Mouse (Mus musculus) right cerebral cortex, postnatal 4 days (tissue): ENCODE measurements at regions not wholly inside any gene's neighbourhood (a gene's known extent, or its start where the extent isn't known, plus 50 kb on each side); places are given as distances from the start of the nearest gene placed in this dataset.

Experiments used
- DNase-seq: peaks from one replicate; pipeline ENCODE4 v3.0.0-alpha.2; 2022

DNA sequence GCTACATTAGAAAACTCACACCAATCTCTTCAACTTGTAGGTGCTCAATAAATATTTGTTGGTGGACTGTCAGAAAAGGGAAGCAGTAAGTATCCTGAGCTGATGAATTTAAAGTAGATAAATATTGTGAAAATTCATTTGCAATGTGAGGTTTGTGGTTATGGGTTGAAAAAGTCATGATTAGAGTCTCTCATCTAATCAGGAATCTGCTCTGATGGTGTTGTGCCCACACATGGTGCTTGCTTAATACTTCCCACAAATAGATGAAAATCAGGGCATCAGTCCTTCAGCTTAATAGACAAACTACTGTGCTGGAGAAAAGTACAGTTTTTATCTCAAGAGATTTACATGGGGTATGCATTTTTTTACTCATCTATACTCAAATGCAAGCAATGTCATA is 59.9 kb downstream of the S1pr1 start:
- no peak for DNase-seq

DNA sequence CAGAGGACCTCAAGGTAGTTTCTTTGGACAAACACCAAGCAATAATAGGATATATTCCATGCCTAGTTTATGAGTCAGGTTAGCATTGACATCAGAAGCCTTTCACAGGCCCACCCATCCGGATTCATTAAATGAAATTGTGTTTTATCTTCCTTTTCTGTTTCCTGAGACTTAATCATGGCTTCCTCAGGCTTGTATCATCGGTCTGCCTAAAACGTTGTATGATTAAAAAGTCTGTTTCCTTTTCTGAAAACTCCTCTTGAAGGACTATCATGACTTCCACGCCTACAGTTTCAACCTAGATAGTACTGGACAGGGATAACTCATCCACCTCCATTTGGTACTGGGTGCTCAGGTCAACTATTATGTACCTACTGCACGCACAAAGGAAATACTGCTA is 62.6 kb downstream of the S1pr1 start:
- DNase-seq: no peak

DNA sequence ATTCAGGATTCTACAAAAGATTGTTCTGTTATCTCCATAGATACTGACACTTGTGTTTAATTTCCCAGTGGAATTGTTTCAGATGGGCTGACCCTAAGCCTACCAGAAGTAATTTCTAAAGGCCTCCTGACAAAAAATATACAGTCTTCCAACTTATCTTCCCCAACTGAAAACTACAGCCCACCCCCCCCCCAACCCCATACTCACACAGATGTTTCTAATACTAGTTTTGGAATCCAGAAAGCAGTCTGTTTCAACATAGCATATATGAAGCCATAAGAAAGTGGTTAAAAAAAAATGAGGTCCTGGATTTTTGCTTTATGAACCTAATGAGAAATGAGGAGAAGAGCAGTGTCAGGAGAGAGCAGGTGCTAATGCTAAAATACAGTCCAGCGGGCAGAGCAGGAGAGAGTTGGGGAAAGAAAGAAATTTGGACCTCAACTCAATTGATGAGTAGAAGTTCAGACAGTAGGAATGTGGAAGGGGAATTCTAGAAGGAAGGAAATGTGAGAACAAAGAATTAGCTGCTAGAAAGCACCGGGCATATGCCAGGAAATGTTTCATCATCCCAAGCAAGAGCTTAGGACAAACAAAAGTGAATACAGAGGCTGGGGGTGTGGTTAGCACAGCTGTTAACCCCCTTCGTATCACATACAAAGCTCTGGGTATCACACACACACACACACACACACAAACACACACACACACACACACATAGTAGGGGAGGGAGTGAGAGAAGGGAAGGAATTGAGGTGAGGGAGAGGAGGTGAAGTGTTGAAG is 65.3 kb downstream of the S1pr1 start:
- no peak for DNase-seq

DNA sequence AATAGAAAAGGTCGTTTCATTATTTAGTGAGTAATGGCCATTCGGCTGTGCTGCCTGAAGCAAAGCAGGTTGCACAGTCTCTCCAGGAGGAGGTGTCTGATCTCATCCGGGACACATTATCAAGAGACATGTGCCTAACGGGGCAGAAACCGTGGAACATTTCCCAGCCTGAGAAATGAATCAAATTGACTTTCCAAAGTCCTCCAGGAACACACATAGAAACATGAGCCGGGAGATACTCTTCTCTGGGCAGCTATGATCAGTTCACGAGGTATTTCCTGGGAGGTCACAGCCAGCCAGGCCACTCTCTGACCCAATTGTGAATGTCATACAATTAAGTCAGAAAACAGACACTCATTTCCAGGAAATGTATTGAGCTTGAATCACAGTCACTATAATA is 67.9 kb downstream of the S1pr1 start:
- no peak for DNase-seq

DNA sequence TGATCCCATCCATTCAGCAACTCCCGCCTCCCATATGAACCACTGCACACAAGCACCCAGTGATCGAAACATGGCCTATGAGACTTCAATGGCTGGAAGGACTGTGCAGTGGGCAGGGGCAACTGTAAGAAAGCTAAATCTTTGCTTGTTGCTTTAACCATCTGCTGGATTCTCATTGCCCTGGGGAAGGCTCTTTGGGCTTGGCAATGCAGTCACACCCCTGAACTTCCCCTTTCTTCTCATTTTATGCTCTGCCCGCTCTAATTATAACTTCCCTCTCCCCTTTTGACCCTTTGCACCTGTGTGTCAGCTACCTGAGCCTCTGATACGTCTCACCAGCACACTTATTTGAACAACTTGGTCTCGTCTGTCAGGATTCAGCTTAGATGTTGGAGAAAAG is 70.6 kb downstream of the S1pr1 start:
- no peak for DNase-seq

DNA sequence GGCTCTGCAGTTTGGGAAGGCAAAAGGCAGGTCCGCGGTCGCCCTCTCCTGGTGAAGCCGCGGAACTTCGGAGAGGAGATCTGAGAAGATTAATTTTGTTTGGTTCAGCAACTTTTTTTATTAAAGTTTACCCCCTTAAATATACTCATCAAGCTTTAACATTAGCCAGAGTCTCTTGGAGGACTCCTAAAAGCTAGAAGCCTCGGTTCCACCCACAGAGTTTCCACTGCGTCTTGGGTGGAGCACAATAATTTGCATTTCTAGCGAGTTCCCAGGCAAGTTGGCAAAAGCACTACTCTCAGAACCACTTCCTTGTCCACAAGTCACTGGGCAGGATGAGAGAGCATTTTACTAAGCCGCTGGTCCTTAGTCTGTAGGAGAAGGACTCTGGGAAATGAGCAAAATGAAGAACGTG is 72.0 kb downstream of the S1pr1 start:
- peak; percentile 95 for DNase-seq

DNA sequence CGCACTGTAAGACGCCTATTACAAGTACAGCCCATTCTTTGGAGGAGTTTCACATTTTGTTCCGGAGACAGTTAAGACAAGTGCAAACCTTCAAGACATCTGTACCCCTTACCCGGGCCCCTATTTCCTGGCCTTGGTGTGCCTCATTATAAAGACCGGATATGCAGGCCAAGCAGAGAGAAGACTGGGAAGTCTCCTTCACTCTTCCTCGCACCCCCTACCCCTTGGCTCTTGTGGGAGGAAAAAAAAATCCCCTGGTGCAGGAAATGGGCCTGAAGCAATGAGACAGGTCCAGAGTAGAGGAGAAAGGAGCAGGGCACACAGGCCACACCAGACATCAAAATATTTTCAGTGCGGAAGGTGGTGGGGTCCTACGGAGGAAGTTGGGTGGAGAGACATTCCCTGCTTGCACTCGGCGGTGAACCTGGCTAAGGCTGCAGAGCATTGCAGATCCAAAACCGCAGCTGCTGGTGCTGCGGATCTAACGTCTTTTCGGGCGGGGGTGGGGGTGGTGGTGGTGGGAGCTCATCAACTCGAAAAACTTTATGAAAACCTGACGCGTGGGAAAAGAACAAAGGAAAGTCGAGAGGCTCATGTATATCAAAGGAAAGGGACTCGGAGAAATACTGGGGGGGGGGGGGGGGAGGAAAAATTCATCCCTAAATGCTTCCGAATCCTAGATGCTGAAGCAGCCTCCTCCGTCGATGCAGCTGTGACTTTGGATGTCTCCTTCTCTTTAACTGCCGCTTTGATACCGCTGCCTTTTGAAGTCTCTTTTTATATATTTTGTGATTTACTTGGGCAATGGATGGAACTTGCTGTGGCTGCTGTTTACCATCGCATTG is 72.6 kb downstream of the S1pr1 start:
- peak; percentile 22 for DNase-seq

DNA sequence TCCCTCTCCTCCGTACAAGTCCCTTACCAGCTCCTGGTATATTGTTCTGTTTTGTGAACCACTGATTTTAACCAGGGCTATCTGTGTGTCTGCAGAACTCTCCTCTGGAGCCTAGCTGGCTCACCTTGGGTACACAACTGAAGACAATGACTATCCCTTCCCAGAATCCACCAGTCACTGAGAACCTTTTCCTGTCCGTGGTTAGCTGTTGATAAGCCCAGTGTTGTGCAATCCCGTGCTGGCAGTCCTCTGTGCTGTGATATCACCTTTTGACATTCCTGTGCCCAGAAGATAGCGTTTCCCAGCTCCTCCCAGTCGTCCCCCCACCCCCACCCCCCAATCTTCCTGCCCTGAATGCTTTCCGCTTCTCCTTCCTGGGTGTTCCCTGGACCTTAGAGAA is 73.5 kb downstream of the S1pr1 start:
- no peak for DNase-seq

DNA sequence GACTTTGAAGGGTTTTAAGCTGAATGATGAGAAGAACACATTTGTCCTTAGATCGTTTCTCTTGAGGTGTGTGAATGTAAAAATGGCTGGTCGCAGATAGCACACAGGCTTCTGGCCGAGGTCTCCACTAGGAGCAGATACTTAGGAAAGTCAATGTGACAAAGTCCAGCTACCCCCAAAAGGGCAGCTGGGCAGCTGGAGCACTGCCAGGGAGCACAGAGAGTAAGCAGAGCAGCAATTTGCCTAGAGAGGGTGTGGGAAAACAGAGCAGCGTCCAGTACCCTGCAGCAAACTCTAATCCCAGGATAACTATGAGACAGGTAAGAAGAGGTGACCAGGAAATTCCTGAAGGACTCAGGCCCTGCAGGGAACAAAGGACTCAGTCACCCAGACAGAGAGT is 79.4 kb downstream of the S1pr1 start:
- no peak for DNase-seq

DNA sequence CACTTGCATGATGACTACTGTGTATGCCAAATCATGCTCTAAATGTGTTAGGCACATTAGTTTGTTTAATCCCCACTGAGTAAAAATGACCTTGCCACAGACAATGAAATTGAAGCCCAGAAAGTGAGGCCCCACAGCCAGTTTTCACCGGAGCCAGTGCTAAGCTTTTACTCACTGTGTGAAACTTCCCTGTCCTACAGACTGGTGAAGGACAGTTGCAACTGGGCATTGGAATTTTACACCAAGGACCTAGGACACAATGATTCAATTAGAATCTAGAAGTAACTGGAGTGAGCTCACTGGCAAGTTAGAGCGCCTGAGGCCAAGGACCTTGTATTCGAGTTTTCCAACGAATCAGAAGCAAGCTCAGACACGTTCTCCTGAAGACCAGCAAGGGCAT is 79.8 kb downstream of the S1pr1 start:
- DNase-seq: no peak

DNA sequence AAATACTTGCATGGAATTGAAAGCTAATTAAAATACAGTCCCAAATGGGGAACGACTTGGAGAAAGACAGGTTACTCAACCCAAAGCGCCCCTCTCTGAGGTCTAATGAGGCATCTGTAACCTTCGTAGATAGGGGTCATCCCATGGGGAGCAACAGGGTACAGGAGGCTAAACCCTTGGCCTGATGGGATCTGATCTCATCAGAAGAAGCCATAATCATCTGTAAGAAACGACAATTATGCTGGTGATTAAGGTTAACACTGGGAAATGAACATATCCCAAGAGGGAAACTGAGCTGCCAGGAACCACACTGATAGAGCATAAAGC is 82.5 kb downstream of the S1pr1 start:
- no peak for DNase-seq

DNA sequence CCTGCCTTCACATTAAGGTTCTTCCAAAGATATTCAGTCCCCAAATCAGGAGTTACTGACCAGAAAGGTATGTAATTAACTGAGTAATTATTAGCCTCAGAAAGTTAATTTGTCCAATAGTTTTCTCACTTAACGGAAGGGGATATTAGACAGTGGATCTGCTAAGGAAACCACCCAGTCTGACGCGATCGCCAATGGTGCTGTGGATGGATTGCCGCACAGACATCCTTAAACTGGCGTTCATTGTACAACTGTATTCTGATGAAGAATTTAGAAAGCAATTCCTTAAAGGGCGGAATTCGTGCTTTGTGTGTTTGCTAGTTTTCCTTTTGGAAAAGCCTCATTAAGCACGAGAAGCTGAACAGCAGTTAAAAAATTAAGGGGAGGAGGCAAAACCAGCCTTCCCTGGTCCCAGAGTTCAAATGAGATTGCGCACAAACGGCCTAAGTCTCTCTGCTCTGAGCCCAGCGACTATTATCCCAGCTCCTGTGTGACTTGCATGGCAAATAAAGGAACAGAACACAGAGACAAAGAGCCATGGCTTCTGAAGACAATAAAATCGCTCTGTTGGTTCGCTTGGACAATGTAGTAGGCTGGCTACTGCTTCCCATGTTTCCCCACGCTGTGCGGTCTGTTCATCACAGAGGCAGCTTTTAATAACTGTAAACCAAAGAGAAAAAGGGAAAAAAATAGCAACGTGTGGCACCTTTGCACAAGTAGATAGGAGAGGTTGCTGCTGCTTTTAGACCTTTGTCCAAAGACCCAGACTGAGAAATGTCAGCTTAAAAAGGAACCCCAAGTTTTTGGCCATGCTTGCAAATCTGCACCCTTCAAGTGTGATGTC is 83.1 kb downstream of the S1pr1 start:
- DNase-seq: peak; percentile 7

DNA sequence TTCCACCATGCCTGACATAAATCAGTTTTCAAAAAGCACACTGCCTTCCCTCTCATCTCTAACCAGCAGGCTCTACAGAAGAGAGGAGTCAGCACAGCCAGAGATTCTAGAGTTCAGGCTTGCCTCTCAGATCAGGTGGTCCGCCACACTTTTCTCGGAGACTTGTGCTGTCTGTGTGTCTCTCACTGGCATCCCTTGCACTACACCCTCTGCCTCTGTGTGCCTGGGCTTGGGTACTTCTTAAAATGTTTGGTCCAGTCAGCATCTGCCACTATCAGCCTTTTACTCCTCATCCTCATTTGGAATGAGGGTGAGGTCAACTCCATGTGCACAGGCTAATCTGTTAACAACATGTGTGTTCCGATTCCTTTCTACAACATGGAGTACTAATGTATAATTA is 92.0 kb downstream of the S1pr1 start:
- DNase-seq: no peak

DNA sequence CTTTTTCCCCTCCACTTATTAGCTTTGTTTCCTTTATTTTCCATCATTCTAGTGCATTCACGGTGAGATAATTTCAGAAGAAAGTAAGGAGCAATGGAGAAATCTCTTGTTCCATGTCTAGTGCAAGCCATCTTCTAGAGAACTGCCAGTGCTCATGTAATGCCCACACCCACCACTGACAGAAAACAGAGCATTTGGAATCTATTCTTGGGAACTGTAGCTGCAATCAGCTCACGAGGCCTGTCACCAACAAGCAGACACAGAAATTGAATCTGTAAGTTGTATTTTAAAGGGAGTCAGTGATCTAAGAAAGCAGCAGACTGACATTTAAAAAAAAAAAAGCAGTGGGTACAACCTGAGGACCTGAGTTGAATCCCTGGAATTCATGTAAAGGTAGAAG is 92.6 kb downstream of the S1pr1 start:
- no peak for DNase-seq

DNA sequence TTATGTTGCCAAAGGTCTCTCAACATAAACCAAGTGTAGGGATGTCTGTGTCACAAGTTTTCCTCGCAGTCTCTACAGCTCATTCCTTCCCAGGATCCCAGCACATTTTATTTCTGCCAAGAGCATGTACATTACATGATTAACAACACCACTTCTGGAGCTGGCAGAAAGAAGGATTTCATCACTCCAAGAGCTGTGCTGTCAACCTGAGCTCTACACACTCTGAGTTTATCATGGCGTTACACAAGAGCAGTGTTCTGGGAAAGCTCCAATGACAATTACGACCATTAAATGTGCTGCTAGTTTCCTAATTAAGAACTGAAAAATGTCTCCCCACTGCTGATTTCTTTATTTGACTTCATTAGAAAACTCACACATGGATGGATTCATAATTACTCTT is 94.9 kb downstream of the S1pr1 start:
- DNase-seq: no peak

DNA sequence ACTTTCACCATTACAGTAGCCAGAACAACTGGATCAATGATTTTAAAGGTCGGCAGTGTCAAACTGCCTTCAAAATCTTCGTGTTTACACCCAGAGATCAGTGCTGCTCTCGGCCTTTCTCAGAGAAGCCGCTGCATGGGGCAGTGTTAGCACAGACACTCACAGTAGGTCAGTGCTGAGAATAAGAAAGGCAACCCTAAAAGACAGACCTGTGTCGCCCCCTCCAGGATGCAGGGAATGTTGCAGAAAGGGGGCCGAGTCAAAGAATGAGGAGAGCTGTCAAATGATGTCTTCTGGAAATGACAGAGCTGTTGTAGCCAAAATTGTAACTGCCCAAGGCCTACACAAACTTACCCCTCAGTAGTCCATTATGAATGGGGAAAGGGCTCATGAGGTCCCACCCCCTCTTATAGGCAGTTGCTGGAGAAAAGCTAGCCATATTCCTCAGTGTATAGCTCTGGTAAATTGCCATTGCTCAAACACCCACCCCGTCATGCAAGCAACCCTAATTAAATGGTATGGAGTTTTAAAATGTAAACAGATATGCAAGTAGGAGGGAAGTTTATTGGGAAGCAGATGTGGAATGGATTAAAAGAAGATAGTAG is 98.8 kb downstream of the S1pr1 start:
- peak; percentile 66 for DNase-seq

DNA sequence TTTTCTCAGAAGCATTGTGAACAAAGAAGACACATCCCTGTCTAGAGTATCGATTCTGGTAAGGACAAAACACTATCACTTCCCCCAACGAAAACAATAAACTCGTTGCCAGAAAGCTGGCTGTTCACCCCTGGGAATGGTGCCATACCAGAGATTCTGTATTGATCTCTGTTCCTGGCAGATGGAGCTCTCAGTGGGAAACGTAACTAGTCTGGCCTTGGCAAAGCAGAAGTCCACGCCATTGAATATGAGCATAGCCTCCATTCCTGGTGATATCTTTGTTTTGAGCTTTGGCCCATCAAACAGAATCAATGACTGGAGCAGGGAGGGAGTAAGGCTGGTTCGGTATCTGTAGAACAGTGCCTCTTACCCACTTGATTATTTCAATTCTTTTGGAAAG is 102.0 kb downstream of the S1pr1 start:
- DNase-seq: no peak

DNA sequence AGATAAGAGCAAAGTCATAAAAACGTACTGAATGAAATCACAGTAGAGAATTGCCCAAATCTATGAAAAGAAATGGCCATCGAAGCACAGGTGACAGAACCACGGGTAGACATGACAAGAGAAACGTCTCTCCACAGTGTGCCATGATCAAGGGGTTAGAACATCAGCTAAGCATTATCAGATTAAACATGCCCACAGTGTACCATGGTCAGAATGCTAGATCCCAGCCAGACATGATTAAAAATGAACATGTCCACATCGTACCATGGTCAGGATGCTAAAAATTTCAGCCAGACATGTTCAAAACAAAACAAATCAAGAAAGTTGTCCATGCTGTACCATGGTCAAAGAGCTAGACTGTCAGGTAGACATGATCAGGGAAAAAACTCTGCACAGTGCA is 106.8 kb downstream of the S1pr1 start:
- DNase-seq: no peak

DNA sequence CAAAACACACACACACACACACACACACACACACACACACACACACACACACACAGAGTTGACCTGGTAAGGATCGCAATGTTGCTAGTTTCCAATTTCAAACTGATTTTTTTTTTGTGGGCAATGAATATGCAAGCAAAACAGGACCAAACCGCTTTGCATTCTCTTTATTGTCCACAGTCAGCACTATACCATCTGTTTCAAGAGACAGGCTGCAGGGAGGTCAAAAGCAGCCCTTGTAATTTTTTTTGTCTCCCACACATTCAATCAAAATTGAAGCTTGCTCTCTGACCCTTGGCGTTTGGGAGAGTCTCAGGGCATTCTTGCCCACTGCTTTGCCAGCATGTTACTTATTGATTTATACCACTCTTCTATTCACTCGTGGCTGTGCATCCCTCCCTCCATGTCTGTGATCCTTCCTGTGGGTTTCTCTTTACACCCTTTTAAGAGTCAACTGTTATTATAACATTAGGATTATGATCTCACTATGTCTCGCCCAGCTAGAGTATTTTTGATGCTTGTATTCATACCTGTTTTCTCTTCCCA is 110.1 kb downstream of the S1pr1 start:
- DNase-seq: no peak

DNA sequence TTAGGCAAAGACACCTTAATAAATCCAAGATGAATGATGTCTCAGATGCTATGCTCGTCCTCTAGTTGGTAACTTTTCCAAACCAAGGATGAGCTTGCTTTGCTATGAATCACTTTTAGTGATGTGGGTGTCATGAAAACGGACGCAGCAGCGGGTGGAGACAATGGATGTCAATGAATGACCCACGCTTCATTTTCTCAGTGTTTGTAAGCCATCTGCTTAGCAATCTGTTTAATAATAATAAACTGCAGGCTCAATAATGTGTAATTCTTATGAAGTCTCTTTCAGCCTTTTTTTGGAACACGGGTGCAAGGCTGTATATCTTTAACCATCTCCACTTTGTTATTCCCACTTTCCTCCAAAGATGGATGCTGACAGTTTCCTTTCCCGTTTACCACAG is 110.6 kb downstream of the S1pr1 start:
- no peak for DNase-seq

DNA sequence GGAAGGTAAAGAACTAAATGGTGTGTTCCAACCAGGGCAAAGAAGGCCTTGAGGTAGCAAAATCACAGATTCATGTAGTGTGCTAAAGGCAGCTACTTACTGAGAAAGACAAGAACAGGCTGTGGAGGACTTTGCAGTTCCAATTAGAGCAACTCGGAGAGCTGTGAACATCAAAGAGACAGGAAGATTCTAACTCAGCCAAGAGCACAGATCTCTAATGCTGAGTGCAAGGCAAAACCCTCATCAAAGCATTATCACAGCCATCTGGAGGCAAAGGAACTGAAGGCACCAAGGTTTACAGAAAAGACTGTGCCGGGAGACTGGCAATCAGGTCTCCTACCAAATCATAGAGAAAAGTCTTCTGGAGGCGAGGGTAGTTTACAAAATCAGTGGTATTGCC is 111.1 kb downstream of the S1pr1 start:
- no peak for DNase-seq

DNA sequence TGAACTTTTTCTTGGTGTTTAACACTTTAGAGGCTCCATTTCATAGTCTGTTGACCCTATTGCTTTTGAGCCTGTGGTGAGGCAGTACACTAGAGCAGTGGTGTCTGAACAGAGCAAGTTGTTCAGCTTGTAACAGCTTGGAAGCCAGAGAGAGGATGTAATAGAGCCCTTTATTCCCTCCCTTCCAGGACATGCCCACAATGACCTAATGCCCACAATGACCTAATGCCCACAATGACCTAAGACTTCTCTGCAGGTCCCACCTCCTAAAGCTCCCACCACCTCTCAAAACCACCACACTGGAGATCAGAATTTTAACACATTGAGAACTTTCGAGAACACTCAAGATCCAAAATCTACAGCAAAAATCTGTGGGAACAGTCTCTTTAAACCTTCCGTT is 115.6 kb downstream of the S1pr1 start:
- DNase-seq: no peak

DNA sequence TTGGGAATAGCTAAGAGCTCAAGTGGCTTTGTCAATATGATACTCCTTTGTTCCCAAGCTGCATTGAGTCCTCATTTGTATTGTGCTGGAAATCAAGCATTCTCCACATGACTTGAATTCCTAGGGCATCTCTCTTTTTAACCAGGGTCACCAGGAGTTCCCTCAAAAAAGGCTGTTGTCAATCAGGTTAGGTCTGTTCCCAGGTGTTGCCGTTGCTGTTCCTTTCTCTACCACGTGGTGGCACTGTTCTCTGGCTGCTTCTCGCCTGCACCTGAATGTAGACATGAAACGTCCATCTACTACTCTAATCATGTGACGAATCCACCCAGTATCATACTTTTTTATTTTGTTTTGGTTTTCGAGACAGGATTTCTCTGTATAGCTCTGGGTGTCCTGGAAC is 118.3 kb downstream of the S1pr1 start:
- DNase-seq: peak; percentile 26
